Mouse (Mus musculus) brain, adult 2 months (tissue): ENCODE data around the gene Esm1.
"Not testable (repeated sequence)": the region's sequence is repeated elsewhere in the genome, so short reads cannot be mapped to it uniquely, and the experiment has no call there.

Experiments used
- DNase-seq: peaks from one replicate; pipeline ENCODE4 v3.0.0; 2011; ENCODE audit warnings: low read depth, low spot score

Esm1 gene

GRCm38 (mm10) chr13:113227666-113228463, 18.4 kb downstream of the Esm1 start:
- peak; percentile 8 for DNase-seq

GRCm38 (mm10) chr13:113242129-113242528, 32.7 kb downstream of the Esm1 start:
- no peak for DNase-seq

GRCm38 (mm10) chr13:113245025-113245424, 35.6 kb downstream of the Esm1 start:
- no peak for DNase-seq

- not testable (repeated sequence) for DNase-seq
These were observed 43.1 kb downstream of the Esm1 start for GRCm38 (mm10) chr13:113252580-113252979.

- peak; percentile 63 for DNase-seq
These were observed 47.3 kb downstream of the Esm1 start for GRCm38 (mm10) chr13:113256766-113257165.

- no peak for DNase-seq
These were observed 47.7 kb downstream of the Esm1 start for GRCm38 (mm10) chr13:113257190-113257589.

GRCm38 (mm10) chr13:113259237-113259636, 49.8 kb downstream of the Esm1 start:
- DNase-seq, result no peak

GRCm38 (mm10) chr13:113262822-113263221, 53.4 kb downstream of the Esm1 start:
- peak; percentile 60 for DNase-seq

- peak; percentile 68 for DNase-seq
These were observed 55.8 kb downstream of the Esm1 start for GRCm38 (mm10) chr13:113265257-113265656.

GRCm38 (mm10) chr13:113266495-113266951, 57.1 kb downstream of the Esm1 start:
- peak; percentile 87 for DNase-seq

- no peak for DNase-seq
These were observed 57.7 kb downstream of the Esm1 start for GRCm38 (mm10) chr13:113267204-113267603.
